Mouse (Mus musculus) limb, embryonic 14.5 days (tissue): ENCODE data around the gene Ak8. TPM values are rescaled to one million over a fixed set of nuclear protein-coding genes. Genes with fewer than 3 reads are reported as not detected.

Source experiments
- ATAC-seq: fragments of 200-750 bp; cut with Nextera tagmentation; 2 replicates; pipeline ENCODE4 v1.8.0; 2017; ENCODE audit warnings: low read depth, moderate number of reproducible peaks, moderate TSS enrichment; ENCODE audit not compliant: low FRiP score
- DNase-seq: peaks from one replicate; pipeline ENCODE4 v3.0.0-alpha.2; 2015; ENCODE audit warnings: low spot score
- H3K27ac ChIP-seq: fragments of 300-500 bp; sonication (generic); replicated peaks from 2 replicates; pipeline ENCODE4 v1.5.1; 2014; ENCODE audit warnings: low read depth, mild to moderate bottlenecking, low read length, moderate library complexity, mixed read lengths
- H3K27me3 ChIP-seq: fragments of 300-500 bp; sonication (generic); 2 replicates; pipeline ENCODE4 v1.6.1; 2014; ENCODE audit warnings: low read length, mixed read lengths; ENCODE audit not compliant: control insufficient read depth, insufficient read depth
- H3K36me3 ChIP-seq: fragments of 300-500 bp; sonication (generic); 2 replicates; pipeline ENCODE4 v1.6.1; 2014; ENCODE audit warnings: mild to moderate bottlenecking, low read length, moderate library complexity, mixed read lengths; ENCODE audit not compliant: control insufficient read depth, insufficient read depth
- H3K4me1 ChIP-seq: fragments of 300-500 bp; sonication (generic); 2 replicates; pipeline ENCODE4 v1.6.1; 2014; ENCODE audit warnings: antibody characterized with exemption, low read length, mixed read lengths; ENCODE audit not compliant: control insufficient read depth, insufficient read depth
- H3K4me2 ChIP-seq: fragments of 300-500 bp; sonication (generic); replicated peaks from 2 replicates; pipeline ENCODE4 v1.6.1; 2014; ENCODE audit warnings: low read depth, mild to moderate bottlenecking, low read length, moderate library complexity; ENCODE audit not compliant: severe bottlenecking
- H3K4me3 ChIP-seq: fragments of 300-500 bp; sonication (generic); replicated peaks from 2 replicates; pipeline ENCODE4 v1.5.1; 2014; ENCODE audit warnings: low read length
- H3K9ac ChIP-seq: fragments of 300-500 bp; sonication (generic); 2 replicates; pipeline ENCODE4 v1.6.1; 2014; ENCODE audit warnings: mild to moderate bottlenecking, low read depth, low read length, moderate library complexity; ENCODE audit not compliant: severe bottlenecking
- H3K9me3 ChIP-seq: fragments of 300-500 bp; sonication (generic); 2 replicates; pipeline ENCODE4 v1.6.1; 2016; ENCODE audit warnings: low read length; ENCODE audit not compliant: control insufficient read depth
- POLR2A ChIP-seq: fragments of 200-500 bp; IDR thresholded peaks from 2 replicates; pipeline ENCODE4 v1.8.0; 2012; ENCODE audit warnings: inconsistent platforms, mild to moderate bottlenecking, moderate library complexity, borderline replicate concordance; ENCODE audit not compliant: insufficient read depth, insufficient read length; ENCODE audit errors: extremely low read depth
- WGBS: fragments of 180-500 bp; shearing (Covaris S2); extraction: QIAGEN DNeasy Blood & Tissue Kit; methylation state at CpG from one replicate; pipeline ENCODE4 v1.1.7; 2014; 5-methylcytosine and 5-hydroxymethylcytosine counted together
- polyA plus RNA-seq, 2 experiments: library from polyadenylated mRNA; depleted of rRNA in 1 of 2; stranded (reverse) in 1 of 2; unstranded in 1 of 2; fragments of >200 nt; fragmentation: Nextera tagmentation in 1 of 2; extraction: Ambion mirVana in 1 of 2; gene quantifications; 2 replicates each; pipeline versions ENCODE4 v1.2.1 to v1.2.3; 2012 to 2014

The Ak8 gene
- polyA plus RNA-seq, 2 experiments: 0.49 to 0.58 TPM

- WGBS: under 1% methylated on average over 34 of the region's 53 CpGs
- Histone ChIP-seq H3K4me1 (peaks cover 27% of the 10 kb centered on the region), H3K36me3 (peaks cover 7% of the 10 kb centered on the region), H3K4me2 (peak overlapping the region; percentile 95), H3K27me3 (no peaks in the 10 kb centered on the region), H3K27ac (peak overlapping the region; percentile 77), H3K9me3 (no peaks in the 10 kb centered on the region), H3K4me3 (peak overlapping the region; percentile 94), H3K9ac (peak overlapping the region; percentile 89)
- no peak for DNase-seq
- no peak for TF ChIP-seq POLR2A
- peak; percentile 48 for ATAC-seq
Observed at GRCm38 (mm10) chr2:28839501-28840221, 139.7 kb downstream of the Ak8 start.

- TF ChIP-seq POLR2A: 0 out of 2 replicates have a peak, but pooled peaks have one; percentile 43
- peak; percentile 98 for ATAC-seq
- WGBS: under 1% methylated on average over 54 of the region's 63 CpGs
- Histone ChIP-seq H3K36me3 (peaks cover 7% of the 10 kb centered on the region), H3K27me3 (no peaks in the 10 kb centered on the region), H3K9me3 (no peaks in the 10 kb centered on the region), H3K4me3 (peak within 1 kb of the TSS; percentile 94), H3K9ac (peak within 1 kb of the TSS; percentile 89), H3K27ac (peak within 1 kb of the TSS; percentile 77), H3K4me1 (peaks cover 27% of the 10 kb centered on the region), H3K4me2 (peak within 1 kb of the TSS; percentile 95)
- peak; percentile 92 for DNase-seq
Observed at GRCm38 (mm10) chr2:28840222-28840951, 140.4 kb downstream of the Ak8 start, which contains the start of the genes Gtf3c4 and Ddx31. Gene Gtf3c4 (minus strand): TSS chr2:28840360. Gene Ddx31 (plus strand): TSS chr2:28840406.

GRCm38 (mm10) chr2:28842042-28842441, 142.1 kb downstream of the Ak8 start:
- peak overlapping the region; percentile 87 for H3K4me2 ChIP-seq
- H3K36me3 ChIP-seq: peaks cover 22% of the 10 kb centered on the region
- no peak overlapping the region for H3K27ac ChIP-seq
- H3K27me3 ChIP-seq: no peaks in the 10 kb centered on the region
- H3K4me3 ChIP-seq: peak overlapping the region; percentile 94; the same call in 1 of the 2 replicates
- ATAC-seq (no peak), DNase-seq (no peak)
- TF ChIP-seq POLR2A: no peak
- H3K4me1 ChIP-seq: peaks cover 22% of the 10 kb centered on the region
- no peaks in the 10 kb centered on the region for H3K9me3 ChIP-seq
- H3K9ac ChIP-seq: no peak overlapping the region
- 75% methylated on average over 3 of the region's 3 CpGs for WGBS

- H3K4me3 ChIP-seq: no peak overlapping the region
- peaks cover 69% of the 10 kb centered on the region for H3K36me3 ChIP-seq
- no peak for DNase-seq
- 89% methylated on average over 2 of the region's 2 CpGs for WGBS
- ATAC-seq: no peak
- no peaks in the 10 kb centered on the region for H3K4me1 ChIP-seq
- H3K27me3 ChIP-seq: no peaks in the 10 kb centered on the region
- H3K9me3 ChIP-seq: no peaks in the 10 kb centered on the region
- no peak overlapping the region for H3K4me2 ChIP-seq
- no peak overlapping the region for H3K9ac ChIP-seq
- H3K27ac ChIP-seq: no peak overlapping the region
- no peak for TF ChIP-seq POLR2A
Observed at GRCm38 (mm10) chr2:28848879-28849278, 148.9 kb downstream of the Ak8 start.

- 90% methylated on average over 3 of the region's 3 CpGs for WGBS
- no peak for ATAC-seq
- TF ChIP-seq POLR2A: no peak
Observed at GRCm38 (mm10) chr2:28852594-28852993, 152.6 kb downstream of the Ak8 start.

More at GRCm38 (mm10) chr2:28852594-28852993, 152.6 kb downstream of the Ak8 start:
- Histone ChIP-seq H3K27ac (no peak overlapping the region), H3K9ac (no peak overlapping the region), H3K36me3 (peaks cover 61% of the 10 kb centered on the region), H3K4me3 (no peak overlapping the region), H3K4me2 (no peak overlapping the region), H3K9me3 (no peaks in the 10 kb centered on the region), H3K27me3 (no peaks in the 10 kb centered on the region), H3K4me1 (no peaks in the 10 kb centered on the region)
- DNase-seq: no peak
